Mouse (Mus musculus): ENCODE data around the gene Krt88. TPM values are rescaled to one million over a fixed set of nuclear protein-coding genes. Genes with fewer than 3 reads are reported as not detected.
A peak's percentile ranks its signal among the peaks of the same experiment; 100 is the strongest.

Krt88 gene
- total and polyA plus RNA-seq, 3 experiments: not detected

DNA sequence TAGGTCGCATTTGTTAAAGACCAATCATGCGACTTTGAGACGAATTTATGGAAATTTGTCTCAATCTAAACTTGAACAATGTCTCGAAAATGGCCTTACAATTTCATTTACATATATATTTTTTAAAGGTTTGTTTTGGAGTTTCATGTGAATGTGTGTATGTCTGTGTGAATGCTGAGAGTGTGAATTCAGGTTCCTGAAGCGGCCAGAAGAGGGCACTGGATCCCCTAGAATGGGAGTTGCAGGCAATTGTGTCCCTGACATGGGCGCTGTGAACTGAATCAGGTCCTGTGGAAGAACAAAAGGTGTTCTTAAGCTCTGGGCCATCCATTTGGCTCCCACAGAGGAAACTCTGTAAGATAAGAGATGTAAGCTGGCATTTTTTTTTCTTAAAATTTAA lies 8.3 kb downstream of the Krt88 start:
- no peak for TF ChIP-seq JUN (IDR thresholded peaks at IDR 0.05; ENCODE audit: insufficient read depth, low read depth, low read length)
- TF ChIP-seq MAZ (IDR thresholded peaks at IDR 0.05; ENCODE audit: low read depth, low read length): no peak
- TF ChIP-seq BHLHE40 (IDR thresholded peaks at IDR 0.05; ENCODE audit: low read depth, low read length): no peak
- no peak for TF ChIP-seq TCF12 (IDR thresholded peaks at IDR 0.05; ENCODE audit: low read depth, low read length)
- TF ChIP-seq HCFC1 (IDR thresholded peaks at IDR 0.05; ENCODE audit: low read depth, low read length): no peak
- no peak for TF ChIP-seq POLR2A (IDR thresholded peaks at IDR 0.05; ENCODE audit: low read depth, low read length)
- TF ChIP-seq SIN3A (IDR thresholded peaks at IDR 0.05; ENCODE audit: low read length): no peak
- no peak for TF ChIP-seq NRF1 (IDR thresholded peaks at IDR 0.05; ENCODE audit: low read depth, low read length)
- DNase-seq (ENCODE audit: extremely low read depth): no peak
- Histone ChIP-seq H3K4me2 (ENCODE audit: insufficient read depth, low read depth, poor library complexity, severe bottlenecking) (no peak overlapping the region), H3K4me3 (replicated peaks in 1 of 3; ENCODE audit: low read depth in 2 of 3, low read length in 2 of 3, poor library complexity in 1 of 3) (no peak overlapping the region), H3K27me3 (replicated peaks) (peaks cover 74% of the 10 kb centered on the region), H3K27ac (ENCODE audit: insufficient read depth, low read depth) (no peak overlapping the region), H3K36me3 (replicated peaks in 1 of 2; ENCODE audit: control insufficient read depth in 1 of 2, insufficient read depth in 1 of 2, low read length in 1 of 2) (no peaks in the 10 kb centered on the region), H3K79me2 (replicated peaks; ENCODE audit: control insufficient read depth, extremely low read depth, insufficient read depth, poor library complexity, severe bottlenecking) (no peaks in the 10 kb centered on the region), H3K4me1 (ENCODE audit: control insufficient read depth in 1 of 2, insufficient read depth in 2 of 2) (no peaks in the 10 kb centered on the region), H3K9ac (ENCODE audit: insufficient read depth, low read depth) (no peak overlapping the region), H3K9me3 (replicated peaks; ENCODE audit: low read length) (peaks cover 17% of the 10 kb centered on the region)
- dilution Hi-C loops (cut with MboI; ENCODE audit: extremely low pct_ligation_motif_present, extremely low pct_unique_long_range_greater_than_20kb, low sequenced_read_pairs): no loop called here
- in situ Hi-C loops (cut with MboI; ENCODE audit: low pct_ligation_motif_present, low pct_unique_long_range_greater_than_20kb, low sequenced_read_pairs): loop anchor here (10.0 kb wide), 1 partner anchor 111 kb away; no protein-coding TSS in a partner anchor

DNA sequence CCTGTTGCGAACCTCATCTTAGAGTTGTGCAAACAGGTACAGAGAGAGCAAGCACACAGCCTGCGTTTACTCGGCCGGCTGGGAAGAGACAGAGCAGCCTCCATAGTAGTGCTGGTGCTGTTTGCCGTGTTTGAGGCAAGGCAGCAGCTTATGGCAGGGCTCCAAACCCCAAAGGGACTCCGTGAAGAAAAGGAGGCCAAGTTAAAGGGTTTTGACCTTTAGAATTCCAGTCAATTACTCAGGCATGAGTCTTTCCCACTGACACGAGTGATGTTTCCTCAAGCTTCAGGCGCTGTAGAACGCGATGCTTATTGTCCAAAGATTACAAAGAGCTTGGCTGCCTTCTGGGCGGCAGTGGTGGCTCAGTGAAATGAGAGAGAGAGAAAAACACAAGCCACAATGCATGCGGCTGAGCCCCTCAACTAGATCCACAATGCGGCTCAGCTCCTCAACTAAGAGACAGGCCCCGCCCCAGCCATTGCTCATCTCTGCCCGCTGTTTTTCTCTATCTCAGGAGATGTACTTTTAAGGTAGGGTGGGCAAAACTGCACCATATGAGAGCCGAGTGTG lies 10.9 kb downstream of the Krt88 start:
- Histone ChIP-seq H3K27me3 (replicated peaks) (peaks cover 69% of the 10 kb centered on the region), H3K9ac (ENCODE audit: insufficient read depth, low read depth) (no peak overlapping the region), H3K9me3 (replicated peaks; ENCODE audit: low read length) (peaks cover 17% of the 10 kb centered on the region), H3K4me2 (ENCODE audit: insufficient read depth, low read depth, poor library complexity, severe bottlenecking) (no peak overlapping the region), H3K27ac (ENCODE audit: insufficient read depth, low read depth) (no peak overlapping the region), H3K4me1 (ENCODE audit: control insufficient read depth in 1 of 2, insufficient read depth in 2 of 2) (no peaks in the 10 kb centered on the region), H3K36me3 (replicated peaks in 1 of 2; ENCODE audit: control insufficient read depth in 1 of 2, insufficient read depth in 1 of 2, low read length in 1 of 2) (no peaks in the 10 kb centered on the region), H3K79me2 (replicated peaks; ENCODE audit: control insufficient read depth, extremely low read depth, insufficient read depth, poor library complexity, severe bottlenecking) (no peaks in the 10 kb centered on the region), H3K4me3 (replicated peaks in 1 of 3; ENCODE audit: low read depth in 2 of 3, low read length in 2 of 3, poor library complexity in 1 of 3) (no peak overlapping the region)
- dilution Hi-C loops (cut with MboI; ENCODE audit: extremely low pct_ligation_motif_present, extremely low pct_unique_long_range_greater_than_20kb, low sequenced_read_pairs) (no loop called here), in situ Hi-C loops (cut with MboI; ENCODE audit: low pct_ligation_motif_present, low pct_unique_long_range_greater_than_20kb, low sequenced_read_pairs) (loop anchor here (10.0 kb wide), 1 partner anchor 114 kb away; no protein-coding TSS in a partner anchor)
- no peak for DNase-seq (ENCODE audit: extremely low read depth)
- no peak for TF ChIP-seq JUND (conservative IDR thresholded peaks at IDR 0.05; ENCODE audit: low read depth, low read length)
- no peak for TF ChIP-seq MEF2A (IDR thresholded peaks at IDR 0.05; ENCODE audit: borderline replicate concordance, low read depth, low read length)
- no peak for TF ChIP-seq CTCF (conservative IDR thresholded peaks at IDR 0.05 in 1 of 2, IDR thresholded peaks at IDR 0.05 in 1 of 2; ENCODE audit: low read depth in 2 of 2, low read length in 2 of 2)
- TF ChIP-seq ETS1 (conservative IDR thresholded peaks at IDR 0.05; ENCODE audit: low read depth, low read length): no peak
- no peak for TF ChIP-seq PAX5 (IDR thresholded peaks at IDR 0.05; ENCODE audit: low read length)

DNA sequence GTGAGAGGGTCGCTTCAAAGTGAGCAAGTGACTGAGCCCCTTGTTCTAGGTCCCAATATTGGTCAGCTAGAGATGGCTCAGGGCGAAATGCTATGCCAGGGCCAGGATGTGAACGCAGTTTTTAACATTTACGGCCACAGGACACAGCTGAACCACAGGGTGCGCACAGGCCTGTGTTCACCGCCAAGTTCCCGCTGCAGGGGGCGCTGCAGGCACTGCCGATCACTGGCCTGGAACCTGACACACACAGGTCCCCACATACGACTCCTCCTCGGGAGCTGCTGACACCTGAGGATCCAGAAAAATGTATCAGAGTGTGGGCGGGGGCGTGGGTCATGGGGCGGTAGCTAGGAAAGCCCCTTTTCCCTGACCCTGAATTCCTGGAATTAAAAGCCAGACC lies 11.7 kb downstream of the Krt88 start:
- no peak overlapping the region for H3K9ac ChIP-seq (ENCODE audit: insufficient read depth, low read depth)
- H3K27ac ChIP-seq (ENCODE audit: insufficient read depth, low read depth): no peak overlapping the region
- no peak overlapping the region for H3K4me2 ChIP-seq (ENCODE audit: insufficient read depth, low read depth, poor library complexity, severe bottlenecking)
- no peaks in the 10 kb centered on the region for H3K79me2 ChIP-seq (replicated peaks; ENCODE audit: control insufficient read depth, extremely low read depth, insufficient read depth, poor library complexity, severe bottlenecking)
- H3K36me3 ChIP-seq (replicated peaks in 1 of 2; ENCODE audit: control insufficient read depth in 1 of 2, insufficient read depth in 1 of 2, low read length in 1 of 2): no peaks in the 10 kb centered on the region
- DNase-seq (ENCODE audit: extremely low read depth): no peak
- TF ChIP-seq RAD21 (IDR thresholded peaks at IDR 0.05; ENCODE audit: low read depth, low read length) (no peak; the same call in 1 of the 2 replicates), MYC (IDR thresholded peaks at IDR 0.05; ENCODE audit: low read depth, low read length) (no peak), ZMIZ1 (IDR thresholded peaks at IDR 0.05; ENCODE audit: low read depth, low read length) (no peak), SMC3 (IDR thresholded peaks at IDR 0.05; ENCODE audit: low read depth, low read length) (0 out of 2 replicates have a peak, but pooled peaks have one; percentile 11), NRF1 (IDR thresholded peaks at IDR 0.05; ENCODE audit: low read depth, low read length) (no peak), CTCF (conservative IDR thresholded peaks at IDR 0.05 in 1 of 2, IDR thresholded peaks at IDR 0.05 in 1 of 2; ENCODE audit: low read depth in 2 of 2, low read length in 2 of 2) (peak in 1 of 2 experiments; percentile 50; a peak in 2 of 4 replicates), USF1 (IDR thresholded peaks at IDR 0.05; ENCODE audit: low read depth, low read length) (no peak), RCOR1 (conservative IDR thresholded peaks at IDR 0.05; ENCODE audit: low read depth, low read length) (no peak)
- H3K4me3 ChIP-seq (replicated peaks in 1 of 3; ENCODE audit: low read depth in 2 of 3, low read length in 2 of 3, poor library complexity in 1 of 3): no peak overlapping the region
- in situ Hi-C loops (cut with MboI; ENCODE audit: low pct_ligation_motif_present, low pct_unique_long_range_greater_than_20kb, low sequenced_read_pairs): loop anchor here (10.0 kb wide), 1 partner anchor 114 kb away; no protein-coding TSS in a partner anchor
- H3K27me3 ChIP-seq (replicated peaks): peaks cover 69% of the 10 kb centered on the region
- H3K4me1 ChIP-seq (ENCODE audit: control insufficient read depth in 1 of 2, insufficient read depth in 2 of 2): no peaks in the 10 kb centered on the region
- H3K9me3 ChIP-seq (replicated peaks; ENCODE audit: low read length): peaks cover 17% of the 10 kb centered on the region
- dilution Hi-C loops (cut with MboI; ENCODE audit: extremely low pct_ligation_motif_present, extremely low pct_unique_long_range_greater_than_20kb, low sequenced_read_pairs): no loop called here

All from CH12.LX (cell line).